Mouse (Mus musculus): ENCODE results near the gene Sgms1. TPM values are rescaled to one million over a fixed set of nuclear protein-coding genes. Genes with fewer than 3 reads are reported as not detected.

Gene Sgms1
- polyA plus RNA-seq, 1 experiment from 2014 or later, result 41.5 TPM

DNA sequence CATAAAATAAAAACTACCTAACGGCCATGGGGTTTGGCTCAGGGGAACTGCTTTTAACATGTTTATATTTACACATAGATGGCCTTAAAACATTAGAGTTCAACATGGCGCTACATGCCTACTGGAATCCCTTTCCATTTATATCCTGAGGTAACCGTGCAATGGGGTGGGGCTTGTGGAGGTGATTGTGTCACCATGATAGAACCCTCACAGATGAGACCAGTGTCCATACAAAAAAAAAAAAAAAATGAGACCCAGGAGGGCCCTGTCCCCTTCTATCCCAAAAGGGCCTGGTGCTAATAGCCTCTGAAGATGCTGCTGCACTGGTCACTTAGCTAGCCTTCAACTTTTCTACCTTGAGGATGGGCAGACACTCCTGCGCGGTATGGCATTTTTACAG lies 207.0 kb downstream of the Sgms1 start:
- no peak for DNase-seq (ENCODE audit: low spot score)
- H3K9me3 ChIP-seq, result no peaks in the 10 kb centered on the region
- WGBS, result 84% methylated on average over 5 of the region's 5 CpGs
- peak overlapping the region; percentile 91 for H3K27ac ChIP-seq
- H3K4me3 ChIP-seq, result no peak overlapping the region
- peaks cover 72% of the 10 kb centered on the region for H3K4me1 ChIP-seq
- H3K27me3 ChIP-seq (ENCODE audit: insufficient read depth, poor library complexity, severe bottlenecking), result no peaks in the 10 kb centered on the region
- H3K36me3 ChIP-seq, result 0 out of 2 replicates have a peak, but pooled peaks cover 3% of the 10 kb centered on the region

DNA sequence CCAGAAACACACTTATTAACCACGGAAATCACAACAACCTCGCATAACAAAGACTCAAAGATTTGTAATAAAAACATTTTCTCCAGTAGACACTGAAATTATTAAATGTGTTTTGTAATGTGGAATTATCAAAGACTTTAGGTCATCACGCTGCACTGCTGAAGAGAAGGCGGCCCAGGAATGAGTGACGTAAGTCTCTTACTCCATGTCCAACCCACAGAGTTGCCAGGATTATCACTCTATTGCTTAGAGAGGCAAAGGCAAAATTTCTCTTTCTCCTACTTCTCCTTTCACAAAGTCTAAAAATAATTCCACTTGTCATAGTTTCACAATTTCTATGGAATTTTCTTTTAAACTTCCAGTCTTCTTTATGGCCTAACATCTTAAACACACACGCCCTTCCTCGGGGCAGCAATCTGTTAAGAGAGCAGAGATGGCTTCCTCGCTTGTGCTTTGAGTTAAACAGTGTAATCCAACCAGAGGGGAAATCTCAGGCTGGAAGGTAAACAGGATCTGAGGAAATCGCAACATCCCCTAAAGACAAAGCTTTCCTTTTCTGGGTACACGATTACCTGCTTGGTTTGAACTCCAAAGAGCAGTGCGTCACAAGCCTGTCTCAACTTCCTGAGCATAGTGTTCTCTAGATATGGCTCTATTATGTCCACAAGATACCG lies 207.7 kb downstream of the Sgms1 start:
- no peaks in the 10 kb centered on the region for H3K27me3 ChIP-seq (ENCODE audit: insufficient read depth, poor library complexity, severe bottlenecking)
- no peak for DNase-seq (ENCODE audit: low spot score)
- peaks cover 68% of the 10 kb centered on the region for H3K4me1 ChIP-seq
- H3K27ac ChIP-seq, result peak overlapping the region; percentile 91
- H3K4me3 ChIP-seq, result no peak overlapping the region
- no peaks in the 10 kb centered on the region for H3K9me3 ChIP-seq
- 0 out of 2 replicates have a peak, but pooled peaks cover 3% of the 10 kb centered on the region for H3K36me3 ChIP-seq
- 61% methylated on average over 12 of the region's 12 CpGs for WGBS

DNA sequence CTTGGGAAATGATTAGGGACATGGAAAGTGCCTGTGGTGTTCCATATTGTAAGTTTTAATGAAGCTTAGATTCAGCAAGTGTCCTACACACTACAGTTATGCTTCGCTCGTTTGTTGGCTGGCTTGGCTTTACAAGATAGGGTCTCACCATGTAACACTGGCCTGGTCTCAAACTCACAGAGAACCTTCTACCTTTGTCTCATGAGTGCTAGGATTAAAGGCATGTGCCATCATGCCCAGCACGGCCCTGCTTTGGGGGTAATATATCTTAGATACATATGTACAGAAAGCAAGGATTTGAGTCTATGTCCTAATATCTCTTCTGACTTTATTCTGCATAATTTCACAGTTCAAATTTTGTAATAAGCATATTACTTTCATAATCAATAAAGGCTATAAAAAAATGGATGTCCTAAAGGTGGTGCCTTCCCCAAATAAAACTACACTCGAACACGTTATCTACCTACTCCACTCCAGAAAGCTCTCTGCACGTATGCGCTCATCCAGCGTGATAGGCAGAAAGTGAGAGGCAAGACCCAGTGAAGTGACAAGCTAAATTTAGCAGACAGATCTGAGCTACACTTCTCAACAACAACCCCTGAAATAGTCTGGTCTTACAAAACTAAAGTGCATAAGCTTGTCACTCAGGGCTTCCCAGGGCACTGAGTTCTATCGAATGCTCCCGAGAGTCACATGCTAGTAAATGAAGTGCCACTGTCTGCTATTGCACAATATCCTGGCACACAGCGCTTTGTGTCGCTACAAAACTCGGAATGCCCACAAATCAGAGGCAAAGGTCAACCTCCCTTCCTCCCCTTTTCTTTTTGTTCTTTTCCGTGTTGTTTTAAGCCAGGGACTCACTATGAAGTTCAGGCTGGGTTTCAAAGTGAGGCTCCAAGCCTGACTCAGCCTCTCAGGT lies 208.5 kb downstream of the Sgms1 start:
- WGBS, result 38% methylated on average over 14 of the region's 14 CpGs
- Histone ChIP-seq H3K9me3 (no peaks in the 10 kb centered on the region), H3K36me3 (0 out of 2 replicates have a peak, but pooled peaks cover 3% of the 10 kb centered on the region), H3K27me3 (ENCODE audit: insufficient read depth, poor library complexity, severe bottlenecking) (no peaks in the 10 kb centered on the region), H3K4me3 (no peak overlapping the region), H3K4me1 (peaks cover 69% of the 10 kb centered on the region), H3K27ac (peak overlapping the region; percentile 91)
- DNase-seq (ENCODE audit: low spot score), result peak; percentile 86

DNA sequence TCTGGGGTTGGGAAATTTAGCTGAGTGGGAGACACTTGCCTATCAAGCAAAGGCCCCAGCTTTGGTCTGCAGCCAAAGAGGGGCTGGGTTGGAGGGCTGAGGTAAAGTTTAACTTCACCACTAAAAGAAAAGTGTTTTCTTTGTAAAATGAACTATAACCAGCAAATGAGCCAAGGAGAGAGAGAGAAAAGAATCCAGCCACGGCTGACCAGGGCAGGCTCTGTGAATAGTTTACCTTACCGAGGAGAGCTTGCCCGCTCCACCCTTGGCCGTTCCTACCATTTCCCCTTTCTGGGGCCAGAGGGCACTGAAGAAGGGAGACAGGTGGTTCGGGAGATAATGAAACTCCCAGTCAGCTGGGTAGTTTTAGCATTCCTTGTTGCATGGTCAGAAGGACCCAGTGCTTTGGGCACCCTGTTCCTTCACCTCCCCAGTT lies 209.5 kb downstream of the Sgms1 start:
- WGBS, result 35% methylated on average over 5 of the region's 5 CpGs
- peak overlapping the region; percentile 18; the same call in 1 of the 2 replicates for H3K4me3 ChIP-seq
- peaks cover 71% of the 10 kb centered on the region for H3K4me1 ChIP-seq
- no peaks in the 10 kb centered on the region for H3K9me3 ChIP-seq
- peak overlapping the region; percentile 91 for H3K27ac ChIP-seq
- H3K36me3 ChIP-seq, result 0 out of 2 replicates have a peak, but pooled peaks cover 3% of the 10 kb centered on the region
- no peaks in the 10 kb centered on the region for H3K27me3 ChIP-seq (ENCODE audit: insufficient read depth, poor library complexity, severe bottlenecking)
- peak; percentile 83 for DNase-seq (ENCODE audit: low spot score)

DNA sequence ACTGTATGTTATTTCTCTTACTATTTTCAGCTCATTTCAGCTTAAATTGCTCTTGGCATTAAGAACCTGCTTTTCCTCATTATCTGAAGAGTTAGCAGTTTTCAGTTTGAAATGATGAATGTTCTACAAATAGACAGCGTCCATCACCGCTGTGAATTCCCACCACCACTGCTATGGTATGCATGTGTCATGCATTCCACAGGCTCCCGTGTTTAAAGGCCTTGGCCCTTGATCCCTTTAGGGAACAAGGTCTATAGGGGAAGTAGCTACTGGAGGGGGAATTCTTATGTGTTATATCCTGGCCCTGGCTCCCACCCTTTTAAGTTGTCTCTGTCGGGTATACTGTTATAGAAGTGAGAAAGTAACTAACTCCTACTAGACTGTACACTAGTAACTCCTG lies 210.0 kb downstream of the Sgms1 start:
- Histone ChIP-seq H3K4me1 (peaks cover 72% of the 10 kb centered on the region), H3K9me3 (no peaks in the 10 kb centered on the region), H3K27me3 (ENCODE audit: insufficient read depth, poor library complexity, severe bottlenecking) (no peaks in the 10 kb centered on the region), H3K36me3 (0 out of 2 replicates have a peak, but pooled peaks cover 3% of the 10 kb centered on the region), H3K4me3 (no peak overlapping the region; the same call in 1 of the 2 replicates), H3K27ac (peak overlapping the region; percentile 91)
- no peak for DNase-seq (ENCODE audit: low spot score)
- WGBS, result 21% methylated on average over 4 of the region's 4 CpGs

DNA sequence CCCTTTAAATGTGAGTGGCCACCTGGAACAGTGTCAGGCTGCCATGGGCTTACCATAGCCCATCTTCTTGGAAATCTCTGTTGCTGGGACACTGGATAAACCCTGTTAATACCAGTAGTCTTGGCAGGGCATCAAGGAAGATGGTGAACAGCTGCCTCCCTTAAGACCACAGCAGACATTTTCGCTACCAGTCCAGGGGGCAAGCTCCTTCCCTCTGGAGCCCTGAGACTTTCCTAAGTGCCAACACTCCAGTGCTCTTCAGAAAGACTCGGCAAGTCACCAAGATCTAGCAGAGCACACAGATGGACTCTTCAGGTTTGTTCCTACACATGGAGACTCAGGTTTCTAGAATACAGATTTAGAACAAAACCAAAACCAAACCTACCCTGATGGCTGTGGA lies 211.4 kb downstream of the Sgms1 start:
- Histone ChIP-seq H3K9me3 (no peaks in the 10 kb centered on the region), H3K27me3 (ENCODE audit: insufficient read depth, poor library complexity, severe bottlenecking) (no peaks in the 10 kb centered on the region), H3K4me3 (no peak overlapping the region), H3K36me3 (0 out of 2 replicates have a peak, but pooled peaks cover 3% of the 10 kb centered on the region), H3K4me1 (peaks cover 73% of the 10 kb centered on the region), H3K27ac (peak overlapping the region; percentile 91)
- 75% methylated on average over 2 of the region's 2 CpGs for WGBS
- no peak for DNase-seq (ENCODE audit: low spot score)

DNA sequence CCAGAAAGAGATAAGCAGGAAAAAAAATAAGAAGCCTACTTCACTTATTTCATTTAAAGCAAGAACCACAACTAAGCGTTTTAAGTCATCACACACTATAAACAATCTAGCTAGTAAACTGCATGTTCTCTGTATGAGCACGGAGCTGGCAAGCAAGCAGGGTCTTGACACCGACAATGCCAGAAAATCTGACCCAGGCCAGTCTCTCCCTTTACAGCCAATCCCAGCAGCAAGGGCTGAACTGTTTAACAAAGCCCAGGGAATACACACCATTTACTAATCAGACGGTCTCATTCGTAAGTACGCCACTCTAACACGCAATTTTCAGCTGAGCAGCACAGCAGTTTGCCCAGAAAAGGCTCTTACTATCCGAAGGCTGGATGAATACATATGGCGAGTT lies 213.1 kb downstream of the Sgms1 start:
- Histone ChIP-seq H3K27me3 (ENCODE audit: insufficient read depth, poor library complexity, severe bottlenecking) (no peaks in the 10 kb centered on the region), H3K4me3 (no peak overlapping the region), H3K9me3 (no peaks in the 10 kb centered on the region), H3K27ac (peak overlapping the region; percentile 62), H3K4me1 (peaks cover 67% of the 10 kb centered on the region), H3K36me3 (0 out of 2 replicates have a peak, but pooled peaks cover 3% of the 10 kb centered on the region)
- 77% methylated on average over 9 of the region's 9 CpGs for WGBS
- DNase-seq (ENCODE audit: low spot score), result peak; percentile 48

DNA sequence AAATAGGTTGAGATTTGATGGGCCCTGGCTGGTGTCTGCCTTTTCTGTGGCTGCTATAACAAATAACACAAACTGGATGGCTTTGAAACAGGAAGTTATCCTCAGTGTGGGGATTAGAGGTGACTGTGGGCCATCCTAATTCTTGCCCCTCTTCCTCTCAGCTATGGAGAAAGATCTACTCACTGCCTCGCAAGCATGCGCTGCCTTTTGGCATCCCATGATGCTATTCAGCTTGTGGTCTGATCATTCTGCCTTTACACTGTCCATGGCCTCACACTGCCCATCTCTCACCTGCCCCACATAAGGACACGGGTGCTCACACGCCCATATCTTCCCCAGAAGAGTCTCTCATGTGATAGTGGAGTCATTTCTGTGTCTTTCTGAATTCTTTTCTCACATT lies 213.5 kb downstream of the Sgms1 start:
- H3K9me3 ChIP-seq, result no peaks in the 10 kb centered on the region
- H3K4me1 ChIP-seq, result peaks cover 64% of the 10 kb centered on the region
- DNase-seq (ENCODE audit: low spot score), result peak; percentile 51
- H3K27ac ChIP-seq, result peak overlapping the region; percentile 62
- 84% methylated on average over 4 of the region's 4 CpGs for WGBS
- H3K27me3 ChIP-seq (ENCODE audit: insufficient read depth, poor library complexity, severe bottlenecking), result no peaks in the 10 kb centered on the region
- H3K4me3 ChIP-seq, result no peak overlapping the region
- H3K36me3 ChIP-seq, result 0 out of 2 replicates have a peak, but pooled peaks cover 3% of the 10 kb centered on the region

DNA sequence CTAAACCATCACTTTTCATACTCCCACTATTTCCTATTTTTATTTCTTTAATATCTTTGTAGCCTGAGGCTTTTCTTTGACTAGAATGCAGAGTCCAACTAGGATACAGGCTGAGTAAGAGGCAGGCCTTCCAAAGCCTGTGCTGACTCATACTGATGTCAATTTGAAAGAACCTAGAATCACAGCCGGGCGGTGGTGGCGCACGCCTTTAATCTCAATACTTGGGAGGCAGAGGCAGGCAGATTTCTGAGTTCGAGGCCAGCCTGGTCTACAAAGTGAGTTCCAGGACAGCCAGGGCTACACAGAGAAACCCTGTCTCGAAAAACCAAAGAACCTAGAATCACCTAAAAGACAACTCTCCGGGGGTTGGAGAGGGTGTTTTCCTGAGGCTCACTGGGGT lies 214.5 kb downstream of the Sgms1 start:
- no peak overlapping the region for H3K4me3 ChIP-seq
- no peaks in the 10 kb centered on the region for H3K9me3 ChIP-seq
- WGBS, result 89% methylated on average over 7 of the region's 7 CpGs
- no peaks in the 10 kb centered on the region for H3K27me3 ChIP-seq (ENCODE audit: insufficient read depth, poor library complexity, severe bottlenecking)
- H3K4me1 ChIP-seq, result peaks cover 55% of the 10 kb centered on the region
- 0 out of 2 replicates have a peak, but pooled peaks cover 3% of the 10 kb centered on the region for H3K36me3 ChIP-seq
- DNase-seq (ENCODE audit: low spot score), result peak; percentile 63
- H3K27ac ChIP-seq, result no peak overlapping the region

DNA sequence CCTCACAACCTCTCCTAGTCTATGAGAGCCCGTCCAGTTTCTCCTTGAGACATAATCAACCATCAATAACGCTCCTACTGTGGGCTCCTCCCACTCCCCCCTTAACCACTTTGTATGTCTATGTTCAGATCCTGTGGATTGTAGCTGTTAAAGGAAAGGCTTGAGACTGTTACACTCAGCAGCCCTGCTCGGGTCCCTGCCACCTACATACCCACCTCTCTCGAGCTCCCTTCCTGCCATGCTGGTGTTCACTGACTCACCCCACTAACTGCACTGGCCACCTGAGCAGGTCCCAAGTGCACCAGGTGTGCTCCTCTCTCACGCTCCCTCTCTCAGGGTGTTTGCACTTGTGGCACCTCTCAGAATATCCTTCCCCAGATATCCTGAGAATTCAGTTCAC lies 215.0 kb downstream of the Sgms1 start:
- Histone ChIP-seq H3K9me3 (no peaks in the 10 kb centered on the region), H3K4me3 (no peak overlapping the region), H3K27ac (peak overlapping the region; percentile 70; the same call in 1 of the 2 replicates), H3K4me1 (peaks cover 55% of the 10 kb centered on the region), H3K27me3 (ENCODE audit: insufficient read depth, poor library complexity, severe bottlenecking) (no peaks in the 10 kb centered on the region), H3K36me3 (0 out of 2 replicates have a peak, but pooled peaks cover 3% of the 10 kb centered on the region)
- WGBS, result 71% methylated on average over 5 of the region's 5 CpGs
- peak; percentile 71 for DNase-seq (ENCODE audit: low spot score)

DNA sequence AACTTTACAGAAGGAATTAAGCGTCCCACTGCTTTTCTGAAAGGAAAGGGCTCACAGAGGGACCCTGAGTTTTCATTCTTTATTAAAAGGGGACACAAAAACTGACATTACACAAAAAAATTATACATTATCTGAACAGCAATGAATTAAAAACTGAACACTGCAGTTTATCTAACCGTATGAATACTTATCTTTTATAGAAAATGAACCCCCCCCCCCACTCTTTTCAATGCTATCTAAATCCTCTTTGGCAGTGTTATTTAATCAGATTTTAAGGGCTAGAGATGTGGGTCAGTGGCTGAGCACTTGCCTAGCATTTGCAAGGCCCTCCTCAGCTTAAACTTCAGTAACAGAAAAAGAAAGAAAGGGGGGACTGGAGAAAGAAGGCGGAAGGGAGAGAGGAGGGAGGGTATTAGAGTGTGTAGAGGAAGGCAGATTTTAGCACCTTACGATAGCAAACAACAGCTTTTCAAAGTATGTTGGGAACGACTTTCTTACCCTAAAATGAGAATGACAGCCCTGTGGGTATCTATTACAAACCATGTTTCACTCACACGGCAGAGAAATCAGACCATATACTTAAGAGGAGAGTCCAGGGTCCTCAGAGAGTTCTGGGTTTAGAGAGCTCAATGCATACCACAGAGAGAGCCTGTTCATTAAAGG lies 215.9 kb downstream of the Sgms1 start:
- Histone ChIP-seq H3K27ac (peak overlapping the region; percentile 70), H3K9me3 (no peaks in the 10 kb centered on the region), H3K27me3 (ENCODE audit: insufficient read depth, poor library complexity, severe bottlenecking) (no peaks in the 10 kb centered on the region), H3K4me3 (no peak overlapping the region), H3K4me1 (peaks cover 53% of the 10 kb centered on the region), H3K36me3 (0 out of 2 replicates have a peak, but pooled peaks cover 3% of the 10 kb centered on the region)
- peak; percentile 33 for DNase-seq (ENCODE audit: low spot score)
- 74% methylated on average over 6 of the region's 6 CpGs for WGBS

DNA sequence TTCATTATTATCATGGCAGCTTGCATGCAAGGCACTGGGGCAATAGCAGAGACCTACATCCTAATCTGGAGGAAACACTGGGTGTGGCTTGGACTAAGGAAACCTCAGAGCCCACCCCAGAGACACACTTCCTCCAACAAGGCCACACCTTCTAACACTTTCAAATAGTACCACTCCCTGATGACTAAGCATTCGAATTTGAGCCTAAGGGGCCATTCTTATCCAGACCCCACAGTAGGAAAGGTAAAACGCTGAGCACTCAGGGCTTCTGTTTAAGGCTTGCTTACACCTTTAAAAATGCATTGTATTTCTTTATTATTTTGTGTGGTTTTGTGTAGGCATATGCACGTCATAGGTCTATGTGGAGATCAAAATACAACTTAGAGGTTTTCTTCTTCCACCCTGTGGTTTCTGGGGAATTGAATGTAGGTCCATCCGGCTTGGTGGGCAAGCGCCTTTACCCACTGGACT lies 217.0 kb downstream of the Sgms1 start:
- peaks cover 45% of the 10 kb centered on the region for H3K4me1 ChIP-seq
- H3K4me3 ChIP-seq, result no peak overlapping the region
- DNase-seq (ENCODE audit: low spot score), result peak; percentile 76
- no peaks in the 10 kb centered on the region for H3K9me3 ChIP-seq
- no peaks in the 10 kb centered on the region for H3K36me3 ChIP-seq
- no peaks in the 10 kb centered on the region for H3K27me3 ChIP-seq (ENCODE audit: insufficient read depth, poor library complexity, severe bottlenecking)
- H3K27ac ChIP-seq, result peak overlapping the region; percentile 56; the same call in 1 of the 2 replicates
- 77% methylated on average over 5 of the region's 5 CpGs for WGBS
